Mouse (Mus musculus): Measurements from ENCODE around the gene Gm17949.

GRCm38 (mm10) chr17:57012245-57012795 lies 1.1 kb downstream of the Gm17949 start:
- TF ChIP-seq CTCF (IDR thresholded peaks at IDR 0.05; ENCODE audit: low read depth): no peak
- TF ChIP-seq EP300 (IDR thresholded peaks at IDR 0.05; ENCODE audit: low read depth): no peak

Data from liver, embryonic 14.5 days (tissue).